Comparison of ENCODE assay signal across 11 mouse cellular contexts in genomic region chr7:63085954-63086353, GRCm38 (mm10).
"Had no signal": no experiment of that assay in that cellular context is flagged by ENCODE, and none has a peak within 500 bp of the region (broad histone marks: within the 10 kb centered on the region; RNA-seq: fewer than 3 reads in every experiment).

No protein-coding gene starts in this region.

- ATAC-seq: liver, postnatal 0 days; lung, postnatal 0 days; midbrain, embryonic 13.5 days; midbrain, embryonic 15.5 days had no signal

- DNase-seq: liver, postnatal 0 days; lung, adult 2 months; lung, postnatal 14 days; lung, postnatal 36 days; right cerebral cortex, postnatal 25 days; thymus, adult 18-20 months; thymus, postnatal 14 days; thymus, postnatal 36 days had no signal
